Mouse (Mus musculus) erythroblast, embryonic 14.5 days (primary cell): ENCODE data around the gene Gm17581. TPM values are rescaled to one million over a fixed set of nuclear protein-coding genes. Genes with fewer than 3 reads are reported as not detected.

Source experiments
- H3K27me3 ChIP-seq: 2 replicates; pipeline ENCODE4 v1.6.1; 2012; ENCODE audit warnings: inconsistent platforms; ENCODE audit not compliant: control insufficient read depth
- H3K36me3 ChIP-seq: 2 replicates; pipeline ENCODE4 v1.6.1; 2012; ENCODE audit warnings: mild to moderate bottlenecking, inconsistent platforms; ENCODE audit not compliant: control insufficient read depth
- H3K4me1 ChIP-seq: 2 replicates; pipeline ENCODE4 v1.6.1; 2012; ENCODE audit warnings: inconsistent platforms; ENCODE audit not compliant: control insufficient read depth
- H3K4me3 ChIP-seq: replicated peaks from 2 replicates; pipeline ENCODE3; 2012; ENCODE audit warnings: moderate library complexity, mild to moderate bottlenecking, inconsistent platforms
- H3K9me3 ChIP-seq: 2 replicates; pipeline ENCODE4 v1.6.1; 2012; ENCODE audit warnings: low read length, inconsistent platforms, mixed read lengths; ENCODE audit not compliant: control insufficient read depth
- GATA1 ChIP-seq: IDR thresholded peaks from 2 replicates; pipeline ENCODE4 v1.6.1; 2012; ENCODE audit warnings: low read length, inconsistent platforms, mixed read lengths
- TAL1 ChIP-seq: IDR thresholded peaks from 3 replicates; pipeline ENCODE4 v1.6.1; 2012; ENCODE audit warnings: low read length, inconsistent platforms, mixed read lengths
- polyA plus RNA-seq: library from polyadenylated mRNA; stranded (reverse); fragments of >175 nt; gene quantifications from 2 replicates; pipeline ENCODE4 v1.2.3, GENCODE M21; 2012

Gm17581 gene
- polyA plus RNA-seq, 1 experiment: not detected

DNA sequence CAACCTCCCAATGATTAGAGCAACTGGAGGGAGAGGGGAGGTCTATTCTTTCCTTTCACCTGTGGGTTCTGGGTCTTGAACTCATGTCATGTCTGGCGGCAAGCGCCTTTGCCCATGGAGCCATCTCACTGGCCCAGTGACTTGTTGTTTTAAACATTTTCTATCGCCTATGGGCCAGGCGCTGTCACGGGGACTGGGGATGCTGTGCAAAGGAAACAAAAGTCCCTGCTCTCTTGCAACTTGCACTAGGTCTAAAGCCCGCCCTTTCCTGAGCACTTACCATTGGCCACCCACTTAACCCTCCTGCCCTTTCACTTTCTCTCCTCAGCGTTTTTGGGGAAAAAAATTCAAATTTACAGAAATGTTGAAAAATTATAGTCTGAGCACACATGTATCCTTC, 38.8 kb downstream of the Gm17581 start:
- Histone ChIP-seq H3K4me1 (peaks cover 12% of the 10 kb centered on the region), H3K27me3 (no peaks in the 10 kb centered on the region), H3K4me3 (no peak overlapping the region), H3K9me3 (no peaks in the 10 kb centered on the region), H3K36me3 (peaks cover 7% of the 10 kb centered on the region; the same call in 1 of the 2 replicates)
- TF ChIP-seq GATA1 (no peak), TAL1 (no peak)

DNA sequence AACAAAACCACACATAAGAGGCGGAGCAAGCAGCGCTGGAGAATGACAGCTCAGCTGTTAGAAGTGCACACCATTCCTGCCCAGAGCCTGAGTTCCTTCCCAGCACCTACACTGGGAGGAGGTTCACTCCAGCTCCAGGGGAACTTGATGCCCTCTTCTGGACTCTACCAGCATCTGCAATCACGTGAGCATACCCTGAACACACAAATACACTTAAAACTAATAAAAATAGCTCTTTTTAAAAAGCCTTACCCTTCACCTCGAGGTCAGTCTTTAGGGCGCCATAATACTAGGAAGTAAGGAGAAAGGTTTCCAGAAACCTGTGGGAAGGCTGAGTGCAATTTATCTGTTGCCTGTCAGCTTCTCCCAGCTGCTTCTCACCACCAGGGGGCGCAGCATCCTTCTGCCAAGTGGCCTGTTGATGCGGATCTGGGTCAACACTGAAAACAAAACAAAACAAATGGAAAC, 39.5 kb downstream of the Gm17581 start:
- Histone ChIP-seq H3K4me3 (no peak overlapping the region), H3K9me3 (no peaks in the 10 kb centered on the region), H3K4me1 (peaks cover 19% of the 10 kb centered on the region), H3K27me3 (no peaks in the 10 kb centered on the region), H3K36me3 (peaks cover 3% of the 10 kb centered on the region; the same call in 1 of the 2 replicates)
- TF ChIP-seq TAL1 (no peak), GATA1 (no peak)

GRCm38 (mm10) chr2:155695316-155695715, 40.4 kb downstream of the Gm17581 start:
- Histone ChIP-seq H3K4me1 (peaks cover 27% of the 10 kb centered on the region), H3K9me3 (no peaks in the 10 kb centered on the region), H3K27me3 (no peaks in the 10 kb centered on the region), H3K36me3 (no peaks in the 10 kb centered on the region; the same call in 1 of the 2 replicates), H3K4me3 (no peak overlapping the region)
- TF ChIP-seq TAL1: no peak
- no peak for TF ChIP-seq GATA1

DNA sequence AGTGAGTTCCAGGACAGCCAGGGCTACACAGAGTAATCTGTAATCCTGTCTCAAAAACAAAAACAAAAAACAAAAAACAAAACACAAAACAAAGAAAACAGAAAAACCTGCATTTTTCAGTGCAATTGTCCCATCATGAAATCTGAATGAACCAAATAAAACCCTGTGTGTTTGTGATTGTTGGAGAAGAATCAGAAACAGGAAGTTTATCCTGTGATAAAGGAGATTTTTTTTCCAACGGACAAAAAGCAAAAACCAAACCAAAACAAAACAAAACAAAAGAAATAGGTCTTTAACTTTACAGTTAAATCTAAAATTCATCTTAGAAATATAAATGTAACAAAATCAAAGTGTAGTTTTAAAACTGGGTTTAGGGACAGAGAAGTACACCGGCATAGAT, 41.1 kb downstream of the Gm17581 start:
- no peaks in the 10 kb centered on the region; the same call in 1 of the 2 replicates for H3K36me3 ChIP-seq
- no peaks in the 10 kb centered on the region for H3K27me3 ChIP-seq
- no peaks in the 10 kb centered on the region for H3K9me3 ChIP-seq
- H3K4me1 ChIP-seq: peaks cover 30% of the 10 kb centered on the region
- TF ChIP-seq GATA1 (no peak), TAL1 (no peak)
- H3K4me3 ChIP-seq: no peak overlapping the region

- Histone ChIP-seq H3K4me1 (peaks cover 30% of the 10 kb centered on the region), H3K4me3 (no peak overlapping the region), H3K36me3 (no peaks in the 10 kb centered on the region; the same call in 1 of the 2 replicates), H3K27me3 (no peaks in the 10 kb centered on the region), H3K9me3 (no peaks in the 10 kb centered on the region)
- TF ChIP-seq GATA1 (no peak), TAL1 (no peak)
Observed at GRCm38 (mm10) chr2:155693136-155693535, 42.5 kb downstream of the Gm17581 start.

- no peaks in the 10 kb centered on the region for H3K27me3 ChIP-seq
- H3K4me3 ChIP-seq: peak within 1 kb of the TSS; percentile 100
- H3K9me3 ChIP-seq: no peaks in the 10 kb centered on the region
- H3K4me1 ChIP-seq: peaks cover 32% of the 10 kb centered on the region
- no peak for TF ChIP-seq GATA1
- no peak for TF ChIP-seq TAL1
- H3K36me3 ChIP-seq: peaks cover 7% of the 10 kb centered on the region
Observed at GRCm38 (mm10) chr2:155691723-155692493, 43.8 kb downstream of the Gm17581 start, which contains the start of gene Trpc4ap. Gene Trpc4ap (minus strand): TSS chr2:155692384.

DNA sequence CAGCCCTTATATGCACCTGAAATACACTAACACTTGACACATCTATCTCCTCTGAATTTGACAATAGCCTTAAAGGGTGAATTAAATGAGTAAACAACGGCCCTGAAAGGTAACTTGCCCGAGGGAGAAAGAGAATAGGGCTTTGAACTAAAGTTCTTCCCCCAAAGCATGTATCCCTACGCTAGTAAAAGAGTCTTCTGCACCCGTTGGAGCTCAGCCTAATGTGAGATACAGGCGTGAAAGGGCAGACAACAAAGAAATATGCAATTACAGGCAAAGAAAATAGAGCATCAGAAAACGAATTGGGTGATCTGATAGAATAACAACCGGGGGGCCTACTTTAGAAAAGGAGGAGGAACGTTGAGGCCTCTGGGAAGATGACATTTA, 44.3 kb downstream of the Gm17581 start:
- H3K9me3 ChIP-seq: no peaks in the 10 kb centered on the region
- no peaks in the 10 kb centered on the region for H3K27me3 ChIP-seq
- H3K4me3 ChIP-seq: peak overlapping the region; percentile 100
- peaks cover 8% of the 10 kb centered on the region for H3K36me3 ChIP-seq
- TF ChIP-seq TAL1: no peak
- TF ChIP-seq GATA1: no peak
- H3K4me1 ChIP-seq: peaks cover 28% of the 10 kb centered on the region

- peaks cover 12% of the 10 kb centered on the region for H3K36me3 ChIP-seq
- TF ChIP-seq GATA1: no peak
- peaks cover 24% of the 10 kb centered on the region for H3K4me1 ChIP-seq
- no peak overlapping the region for H3K4me3 ChIP-seq
- no peaks in the 10 kb centered on the region for H3K27me3 ChIP-seq
- no peaks in the 10 kb centered on the region for H3K9me3 ChIP-seq
Observed at GRCm38 (mm10) chr2:155689211-155689610, 46.5 kb downstream of the Gm17581 start.

DNA sequence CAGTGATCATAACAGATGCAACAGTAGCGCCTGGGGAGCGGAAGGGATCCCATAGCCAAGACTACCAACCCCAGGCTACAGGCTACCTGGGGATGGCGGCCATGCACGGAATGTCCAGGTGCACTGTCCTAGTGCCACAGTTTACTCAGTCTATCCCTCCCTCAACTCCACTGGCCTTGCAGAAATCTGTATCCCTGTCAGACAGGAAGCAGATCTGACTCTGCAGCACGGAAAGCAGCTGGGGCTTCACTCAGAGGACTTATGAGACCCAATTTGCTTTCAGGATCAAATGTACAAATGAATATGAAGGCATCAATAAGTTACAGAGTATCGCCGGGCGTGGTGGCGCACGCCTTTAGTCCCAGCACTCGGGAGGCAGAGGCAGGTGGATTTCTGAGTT, 47.9 kb downstream of the Gm17581 start:
- H3K4me3 ChIP-seq: no peak overlapping the region
- H3K27me3 ChIP-seq: no peaks in the 10 kb centered on the region
- peaks cover 15% of the 10 kb centered on the region for H3K36me3 ChIP-seq
- peaks cover 24% of the 10 kb centered on the region for H3K4me1 ChIP-seq
- TF ChIP-seq TAL1: no peak
- TF ChIP-seq GATA1: no peak
- no peaks in the 10 kb centered on the region for H3K9me3 ChIP-seq

DNA sequence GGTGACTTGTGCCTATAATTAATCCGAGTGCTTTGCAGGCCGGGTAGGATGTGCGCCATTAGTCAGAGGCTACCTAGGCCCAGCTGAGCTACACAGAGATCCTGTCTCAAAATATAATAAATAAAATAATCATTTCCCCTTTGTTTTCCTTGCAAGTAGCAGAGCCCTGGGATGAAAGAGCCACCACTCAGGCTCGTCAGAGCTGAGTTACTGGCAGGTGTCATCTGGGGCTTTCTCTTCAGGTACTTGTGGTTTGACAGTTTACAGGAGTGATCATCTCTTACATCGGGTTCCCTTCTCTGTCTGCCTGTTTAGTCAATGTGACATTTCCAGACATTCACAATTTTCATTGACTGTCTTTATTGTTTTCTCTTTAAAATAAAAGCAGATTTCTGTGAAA, 49.1 kb downstream of the Gm17581 start:
- Histone ChIP-seq H3K36me3 (peaks cover 15% of the 10 kb centered on the region), H3K4me1 (peaks cover 18% of the 10 kb centered on the region), H3K9me3 (no peaks in the 10 kb centered on the region), H3K4me3 (no peak overlapping the region), H3K27me3 (no peaks in the 10 kb centered on the region)
- no peak for TF ChIP-seq GATA1
- TF ChIP-seq TAL1: no peak

Other genes with a start within 250 kb of the Gm17581 start
- gene Acss2, start 217.9 kb downstream of the Gm17581 start, polyA plus RNA-seq: 0.78 and 1.0 TPM in 2 replicates
- gene Ggt7, start 217.6 kb downstream of the Gm17581 start, polyA plus RNA-seq: not detected in 2 replicates
- 6.8 and 8.6 TPM in 2 replicates for gene Gss, start 143.1 kb downstream of the Gm17581 start, polyA plus RNA-seq
- 7.6 and 12.3 TPM in 2 replicates for gene Myh7b, start 124.7 kb downstream of the Gm17581 start, polyA plus RNA-seq
- 9.2 and 11.1 TPM in 2 replicates for gene Trpc4ap, start 43.5 kb downstream of the Gm17581 start, polyA plus RNA-seq
- 2.2 and 2.8 TPM in 2 replicates for gene Edem2, start 6.4 kb downstream of the Gm17581 start, polyA plus RNA-seq
- 0.06 TPM in 1 of 2 replicates, not detected in the other for gene Procr, start 15.3 kb upstream of the Gm17581 start, polyA plus RNA-seq
- gene Mmp24, start 39.5 kb upstream of the Gm17581 start, polyA plus RNA-seq: 0.01 TPM in 1 of 2 replicates, not detected in the other
- gene BC029722, start 83.6 kb upstream of the Gm17581 start, polyA plus RNA-seq: 0.40 and 0.45 TPM in 2 replicates
- 18.6 and 24.9 TPM in 2 replicates for gene Eif6, start 91.1 kb upstream of the Gm17581 start, polyA plus RNA-seq
- gene Fam83c, start 99.0 kb upstream of the Gm17581 start, polyA plus RNA-seq: not detected in 2 replicates
- gene Uqcc1, start 194.4 kb upstream of the Gm17581 start, polyA plus RNA-seq: 0.09 and 0.47 TPM in 2 replicates
- not detected in 2 replicates for gene Gm15557, start 204.9 kb upstream of the Gm17581 start, polyA plus RNA-seq
- 0.04 TPM in 1 of 2 replicates, not detected in the other for gene Gdf5, start 209.5 kb upstream of the Gm17581 start, polyA plus RNA-seq
- gene Cep250, start 220.6 kb upstream of the Gm17581 start, polyA plus RNA-seq: 3.7 and 3.8 TPM in 2 replicates